Mouse (Mus musculus) liver, embryonic 14.5 days (tissue): ENCODE measurements around the gene Sox30. TPM values are rescaled to one million over a fixed set of nuclear protein-coding genes. Genes with fewer than 3 reads are reported as not detected.
"Not testable (repeated sequence)": the region's sequence is repeated elsewhere in the genome, so short reads cannot be mapped to it uniquely, and the experiment has no call there.

Experiments used
- ATAC-seq: fragments of 200-750 bp; cut with Nextera tagmentation; 2 replicates; pipeline ENCODE4 v1.8.0; 2017; ENCODE audit warnings: moderate number of reproducible peaks, mild to moderate bottlenecking, moderate library complexity; ENCODE audit not compliant: insufficient read depth
- DNase-seq, 3 experiments: peaks; one replicate each; pipeline ENCODE4 v3.0.0-alpha.2; 2012 to 2013; ENCODE audit warnings: low read depth in 3 of 3, low spot score in 3 of 3
- H3K27ac ChIP-seq: fragments of 300-500 bp; sonication (generic); 2 replicates; pipeline ENCODE4 v1.5.1; 2014; ENCODE audit warnings: moderate library complexity, mild to moderate bottlenecking, control low read depth, inconsistent platforms
- H3K27me3 ChIP-seq: fragments of 300-500 bp; sonication (generic); 2 replicates; pipeline ENCODE4 v1.6.1; 2014; ENCODE audit warnings: mild to moderate bottlenecking, low read length, moderate library complexity; ENCODE audit not compliant: control insufficient read depth, insufficient read depth
- H3K36me3 ChIP-seq: fragments of 300-500 bp; sonication (generic); replicated peaks from 2 replicates; pipeline ENCODE4 v1.6.1; 2014; ENCODE audit warnings: low read depth; ENCODE audit not compliant: control insufficient read depth, insufficient read depth
- H3K4me1 ChIP-seq, 2 experiments: fragments of 200-500 bp in 1 of 2; fragments of 300-500 bp in 1 of 2; sonication (generic) in 1 of 2; replicated peaks; 2 replicates each; pipeline ENCODE4 v1.6.1; 2012 to 2014; ENCODE audit warnings: antibody characterized with exemption in 1 of 2, inconsistent platforms in 1 of 2, low read length in 1 of 2; ENCODE audit not compliant: control insufficient read depth in 2 of 2, insufficient read depth in 2 of 2
- H3K4me2 ChIP-seq: fragments of 300-500 bp; sonication (generic); 2 replicates; pipeline ENCODE4 v1.6.1; 2014; ENCODE audit warnings: low read depth, mild to moderate bottlenecking, control low read depth, moderate library complexity
- H3K4me3 ChIP-seq, 2 experiments: fragments of 200-500 bp in 1 of 2; fragments of 300-500 bp in 1 of 2; sonication (generic) in 1 of 2; 2 replicates each; pipeline ENCODE4 v1.5.1; 2012 to 2014; ENCODE audit warnings: low read depth in 2 of 2, low read length in 2 of 2, mild to moderate bottlenecking in 2 of 2, control low read depth in 1 of 2, inconsistent platforms in 1 of 2, moderate library complexity in 1 of 2; ENCODE audit not compliant: insufficient read depth in 1 of 2
- H3K9ac ChIP-seq: fragments of 300-500 bp; sonication (generic); replicated peaks from 2 replicates; pipeline ENCODE4 v1.6.1; 2014; ENCODE audit warnings: mild to moderate bottlenecking, control low read depth, moderate library complexity
- H3K9me3 ChIP-seq: fragments of 300-500 bp; sonication (generic); 2 replicates; pipeline ENCODE4 v1.6.1; 2016; ENCODE audit warnings: low read length, mixed read lengths; ENCODE audit not compliant: control insufficient read depth
- CTCF ChIP-seq: IDR thresholded peaks from 2 replicates; pipeline ENCODE4 v1.5.1; 2016; ENCODE audit warnings: antibody characterized with exemption, low read depth, control low read depth
- EP300 ChIP-seq: IDR thresholded peaks from 2 replicates; pipeline ENCODE4 v1.6.1; 2016; ENCODE audit warnings: antibody characterized with exemption, low read depth
- WGBS: fragments of 180-500 bp; shearing (Covaris S2); extraction: QIAGEN DNeasy Blood & Tissue Kit; methylation state at CpG from one replicate; pipeline ENCODE4 v1.1.7; 2014; ENCODE audit not compliant: insufficient replicate concordance; 5-methylcytosine and 5-hydroxymethylcytosine counted together
- polyA plus RNA-seq, 2 experiments: library from polyadenylated mRNA; depleted of rRNA in 1 of 2; stranded (reverse) in 1 of 2; unstranded in 1 of 2; fragments of >200 nt; fragmentation: Nextera tagmentation in 1 of 2; extraction: Ambion mirVana in 1 of 2; gene quantifications; 2 replicates each; pipeline versions ENCODE4 v1.2.1 to v1.2.3; 2012 to 2014

Sox30 gene
- polyA plus RNA-seq, 2 experiments, result 0.02 TPM; not detected in 1

- Histone ChIP-seq H3K4me3 (no peak overlapping the region), H3K4me2 (no peak overlapping the region), H3K9ac (no peak overlapping the region), H3K27ac (no peak overlapping the region), H3K27me3 (no peaks in the 10 kb centered on the region), H3K36me3 (no peaks in the 10 kb centered on the region), H3K4me1 (no peaks in the 10 kb centered on the region), H3K9me3 (no peaks in the 10 kb centered on the region)
- TF ChIP-seq EP300, result no peak
- no peak for TF ChIP-seq CTCF
- no peak for DNase-seq
- 71% methylated on average over 5 of the region's 5 CpGs for WGBS
- no peak for ATAC-seq
Observed at GRCm38 (mm10) chr11:46044781-46045180, 64.7 kb downstream of the Sox30 start.

- Histone ChIP-seq H3K36me3 (no peaks in the 10 kb centered on the region), H3K27me3 (no peaks in the 10 kb centered on the region), H3K27ac (no peak overlapping the region), H3K4me1 (no peaks in the 10 kb centered on the region), H3K9me3 (no peaks in the 10 kb centered on the region), H3K4me2 (no peak overlapping the region), H3K4me3 (no peak overlapping the region), H3K9ac (no peak overlapping the region)
- ATAC-seq (no peak), DNase-seq (no peak)
- TF ChIP-seq CTCF, result no peak
- no peak for TF ChIP-seq EP300
- 81% methylated on average over 3 of the region's 3 CpGs for WGBS
Observed at GRCm38 (mm10) chr11:46047264-46047663, 67.2 kb downstream of the Sox30 start.

DNA sequence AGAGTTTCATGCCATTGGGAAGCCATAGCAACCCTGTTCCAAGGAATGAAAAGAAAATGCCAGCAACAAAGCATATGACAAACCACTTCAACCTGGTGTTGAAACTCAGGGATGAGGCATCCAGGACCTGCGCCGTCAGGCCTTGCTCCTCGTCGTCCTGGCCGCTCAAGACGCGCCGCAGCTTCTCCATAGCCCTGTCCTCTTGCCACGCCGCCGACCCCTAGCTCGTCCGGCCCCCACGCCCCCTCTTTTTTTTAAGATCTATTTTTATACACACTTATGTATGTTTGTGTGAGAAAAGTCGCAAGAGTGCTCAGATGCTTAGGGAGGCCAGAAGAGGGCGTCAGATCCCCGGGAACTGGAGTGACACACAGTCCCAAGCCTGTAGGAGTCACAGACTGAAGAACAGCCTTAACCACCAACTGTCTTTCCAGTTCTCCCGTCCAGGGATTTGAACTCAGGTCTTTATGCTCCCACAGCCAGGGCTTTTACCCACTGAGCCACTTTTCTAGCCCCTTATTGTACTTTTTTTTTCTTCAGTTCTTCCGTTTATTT is 72.1 kb downstream of the Sox30 start, which contains the start of gene Gm12166:
TSS of gene Gm12166 (minus strand) at position 217 of the 555 bp plus-strand sequence.
- not testable (repeated sequence) for H3K27ac ChIP-seq, ATAC-seq, DNase-seq, H3K4me1 ChIP-seq, H3K9ac ChIP-seq, H3K36me3 ChIP-seq, H3K9me3 ChIP-seq, H3K4me3 ChIP-seq, H3K4me2 ChIP-seq
- peak; percentile 68 for TF ChIP-seq CTCF
- 35% methylated on average over 19 of the region's 19 CpGs for WGBS
- H3K27me3 ChIP-seq, result peaks cover 31% of the 10 kb centered on the region

DNA sequence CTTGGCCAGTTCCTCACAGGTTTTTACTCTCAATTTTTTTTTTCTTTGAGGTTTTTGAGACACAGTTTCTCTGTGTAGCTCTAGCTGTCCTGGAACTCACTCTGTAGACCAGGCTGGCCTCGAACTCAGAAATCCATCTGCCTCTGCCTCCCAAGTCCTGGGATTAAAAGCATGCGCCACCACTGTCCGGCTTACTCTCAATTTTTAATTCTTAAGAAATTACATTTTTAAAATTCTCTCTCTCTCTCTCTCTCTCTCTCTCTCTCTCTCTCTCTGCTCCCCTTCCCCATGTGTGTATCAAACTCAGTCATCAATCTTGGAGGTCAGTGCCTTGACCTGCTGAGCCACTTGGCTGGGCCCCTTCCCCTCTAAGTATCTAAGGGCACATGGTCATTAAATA is 73.3 kb downstream of the Sox30 start:
- H3K4me1 ChIP-seq, result not testable (repeated sequence)

GRCm38 (mm10) chr11:46054311-46054710 is 74.2 kb downstream of the Sox30 start:
- TF ChIP-seq EP300, result no peak
- TF ChIP-seq CTCF, result no peak
- Histone ChIP-seq H3K9me3 (no peaks in the 10 kb centered on the region), H3K27ac (no peak overlapping the region), H3K9ac (no peak overlapping the region), H3K36me3 (no peaks in the 10 kb centered on the region), H3K27me3 (peaks cover 45% of the 10 kb centered on the region), H3K4me2 (no peak overlapping the region), H3K4me3 (no peak overlapping the region), H3K4me1 (no peaks in the 10 kb centered on the region; a peak in 1 of 4 replicates)
- 32% methylated on average over 5 of the region's 5 CpGs for WGBS
- no peak for DNase-seq
- ATAC-seq, result no peak

More for the DNA sequence above, 73.3 kb downstream of the Sox30 start:
- H3K27me3 ChIP-seq, result peaks cover 42% of the 10 kb centered on the region
- H3K9me3 ChIP-seq, H3K4me2 ChIP-seq, H3K4me3 ChIP-seq, H3K27ac ChIP-seq, DNase-seq, ATAC-seq, H3K36me3 ChIP-seq, H3K9ac ChIP-seq: not testable (repeated sequence)
- WGBS, result 72% methylated on average over 3 of the region's 3 CpGs
